Mouse (Mus musculus) cerebellum, postnatal 4 days (tissue): ENCODE data around the gene Nsf.
A peak's percentile ranks its signal among the peaks of the same experiment; 100 is the strongest.
"Not testable (repeated sequence)": the region's sequence is repeated elsewhere in the genome, so short reads cannot be mapped to it uniquely, and the experiment has no call there.

Source experiments
- DNase-seq, 2 experiments: peaks; one replicate each; pipeline ENCODE4 v3.0.0; 2022; ENCODE audit warnings: low spot score in 2 of 2, mixed read lengths in 1 of 2

The Nsf gene

GRCm38 (mm10) chr11:103953896-103954292, at the start of gene Nsf:
Gene Nsf (minus strand): TSS chr11:103954056.
- peak; percentile 62 to 81 for DNase-seq

- no peak for DNase-seq
Observed at GRCm38 (mm10) chr11:104003397-104003796, 49.5 kb upstream of the Nsf start.

GRCm38 (mm10) chr11:104002191-104002590, 48.3 kb upstream of the Nsf start:
- no peak for DNase-seq

- DNase-seq = no peak
Observed at GRCm38 (mm10) chr11:104001395-104001955, 47.6 kb upstream of the Nsf start.

GRCm38 (mm10) chr11:104000667-104001394, 47.0 kb upstream of the Nsf start:
- DNase-seq = no peak

GRCm38 (mm10) chr11:103998737-103999136, 44.9 kb upstream of the Nsf start:
- DNase-seq = no peak

- peak; percentile 77 to 81 for DNase-seq
Observed at GRCm38 (mm10) chr11:103997385-103997784, 43.5 kb upstream of the Nsf start.

GRCm38 (mm10) chr11:103992638-103993037, 38.8 kb upstream of the Nsf start:
- no peak for DNase-seq

- DNase-seq = not testable (repeated sequence)
Observed at GRCm38 (mm10) chr11:103990049-103990557, 36.2 kb upstream of the Nsf start.

- peak; percentile 69 to 84 for DNase-seq
Observed at GRCm38 (mm10) chr11:103987423-103987822, 33.6 kb upstream of the Nsf start.

GRCm38 (mm10) chr11:103984067-103984466, 30.2 kb upstream of the Nsf start:
- DNase-seq = no peak

GRCm38 (mm10) chr11:103981826-103982225, 28.0 kb upstream of the Nsf start:
- DNase-seq = no peak

- DNase-seq = no peak
Observed at GRCm38 (mm10) chr11:103979381-103979780, 25.5 kb upstream of the Nsf start.

GRCm38 (mm10) chr11:103970876-103971275, 17.0 kb upstream of the Nsf start:
- DNase-seq = no peak

GRCm38 (mm10) chr11:103969278-103969677, 15.4 kb upstream of the Nsf start:
- no peak for DNase-seq

GRCm38 (mm10) chr11:103967106-103967735, 13.4 kb upstream of the Nsf start:
- DNase-seq = peak in 1 of 2 experiments; percentile 34

GRCm38 (mm10) chr11:103956866-103957265, 3.0 kb upstream of the Nsf start:
- DNase-seq = no peak

- DNase-seq = peak in 1 of 2 experiments; percentile 8
Observed at GRCm38 (mm10) chr11:103953032-103953895, 592 bp downstream of the Nsf start.

- no peak for DNase-seq
Observed at GRCm38 (mm10) chr11:103952635-103953031, 1.2 kb downstream of the Nsf start.

GRCm38 (mm10) chr11:103951106-103951505, 2.8 kb downstream of the Nsf start:
- no peak for DNase-seq

- no peak for DNase-seq
Observed at GRCm38 (mm10) chr11:103948952-103949351, 4.9 kb downstream of the Nsf start.

- DNase-seq = no peak
Observed at GRCm38 (mm10) chr11:103942740-103943139, 11.1 kb downstream of the Nsf start.
